In the genomic region with DNA sequence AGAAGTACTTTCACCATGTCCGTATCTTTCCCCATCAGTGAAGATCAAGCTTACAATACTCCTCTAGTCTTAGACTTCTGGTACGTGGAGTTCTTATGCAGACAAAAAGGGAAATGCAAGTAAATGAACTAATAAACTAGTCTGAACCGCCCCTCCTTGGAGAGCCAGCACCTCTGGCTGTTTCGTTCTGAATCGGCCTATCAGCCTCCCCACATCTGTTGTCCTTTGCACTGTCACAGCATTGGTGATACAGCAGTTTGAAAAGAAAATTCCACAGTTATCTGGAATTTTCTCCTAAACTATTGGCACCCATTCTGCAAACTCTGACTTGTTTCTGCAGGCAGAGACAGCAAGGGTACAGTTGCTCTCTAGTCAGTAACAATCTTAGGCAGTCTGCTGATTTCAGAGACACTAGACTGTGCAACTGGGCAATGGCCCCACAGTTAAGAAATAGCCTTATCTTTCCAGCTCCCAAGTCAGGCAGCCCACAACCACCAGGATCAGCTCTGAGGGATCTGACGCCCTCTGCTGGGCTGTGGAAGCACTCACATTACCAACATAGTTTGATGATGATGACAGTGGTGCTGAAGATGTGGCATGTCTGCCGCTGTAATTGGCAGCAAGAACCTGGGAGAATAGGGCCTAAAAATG, we compare ENCODE assay signal across 8 mouse cellular contexts.
DNase-seq lines count a peak whose midpoint lies in the region; ATAC-seq and TF ChIP-seq lines count a peak whose summit lies in the region.

No protein-coding gene starts in this region.

- no peaks in the 10 kb centered on the region for H3K27me3 ChIP-seq in midbrain, postnatal 0 days (ENCODE audit: insufficient read depth, low read length)
- no peaks in the 10 kb centered on the region for H3K27me3 ChIP-seq in midbrain, embryonic 16.5 days (ENCODE audit: control insufficient read depth, insufficient read depth, low read depth, low read length)
- no peaks in the 10 kb centered on the region; the same call in 1 of the 2 replicates for H3K27me3 ChIP-seq in liver, embryonic 12.5 days (replicated peaks)

- H3K4me3 ChIP-seq in midbrain, postnatal 0 days (ENCODE audit: low read depth, low read length) = no peak overlapping the region
- H3K4me3 ChIP-seq in midbrain, embryonic 16.5 days (ENCODE audit: low read depth, low read length) = no peak overlapping the region
- no peak overlapping the region for H3K4me3 ChIP-seq in liver, embryonic 12.5 days

- no peaks in the 10 kb centered on the region for H3K4me1 ChIP-seq in midbrain, postnatal 0 days (ENCODE audit: insufficient read depth, low read length)
- H3K4me1 ChIP-seq in midbrain, embryonic 16.5 days (ENCODE audit: control insufficient read depth, insufficient read depth, low read length) = no peaks in the 10 kb centered on the region
- peaks cover 38% of the 10 kb centered on the region for H3K4me1 ChIP-seq in liver, embryonic 12.5 days

- H3K9ac ChIP-seq in midbrain, postnatal 0 days (replicated peaks; ENCODE audit: low read length, poor library complexity, severe bottlenecking) = no peak overlapping the region
- no peak overlapping the region for H3K9ac ChIP-seq in midbrain, embryonic 16.5 days (ENCODE audit: low read depth, low read length)
- H3K9ac ChIP-seq in liver, embryonic 12.5 days = no peak overlapping the region

- WGBS in midbrain, postnatal 0 days = 76% methylated on average over 7 of the region's 7 CpGs
- WGBS in midbrain, embryonic 16.5 days = 73% methylated on average over 7 of the region's 7 CpGs
- WGBS in liver, embryonic 12.5 days (ENCODE audit: insufficient replicate concordance) = 50% methylated on average over 7 of the region's 7 CpGs

- ATAC-seq in midbrain, postnatal 0 days (ENCODE audit: low FRiP score) = no peak
- ATAC-seq in midbrain, embryonic 16.5 days = no peak
- ATAC-seq in granulocyte monocyte progenitor cell, adult 5-6 weeks (replicated peaks; ENCODE audit: poor library complexity, severe bottlenecking) = peak; percentile 78
- peak; percentile 70 for ATAC-seq in liver, embryonic 12.5 days
- ATAC-seq in activated CD4-positive, CD25-positive, alpha-beta regulatory T cell, adult 4 months = no peak

- H3K27ac ChIP-seq in midbrain, postnatal 0 days (ENCODE audit: low read depth, low read length) = no peak overlapping the region
- no peak overlapping the region for H3K27ac ChIP-seq in midbrain, embryonic 16.5 days (ENCODE audit: low read length)
- peak overlapping the region; percentile 22; the same call in 1 of the 2 replicates for H3K27ac ChIP-seq in liver, embryonic 12.5 days

- H3K9me3 ChIP-seq in midbrain, postnatal 0 days (ENCODE audit: low read length) = no peaks in the 10 kb centered on the region
- no peaks in the 10 kb centered on the region for H3K9me3 ChIP-seq in midbrain, embryonic 16.5 days (replicated peaks; ENCODE audit: control insufficient read depth, low read length, poor library complexity, severe bottlenecking)
- H3K9me3 ChIP-seq in liver, embryonic 12.5 days (replicated peaks) = no peaks in the 10 kb centered on the region

- TF ChIP-seq CTCF in midbrain, postnatal 0 days (IDR thresholded peaks at IDR 0.05) = peak; percentile 79

- no peaks in the 10 kb centered on the region for H3K36me3 ChIP-seq in midbrain, postnatal 0 days (ENCODE audit: insufficient read depth, low read length)
- H3K36me3 ChIP-seq in midbrain, embryonic 16.5 days (ENCODE audit: control insufficient read depth, insufficient read depth, low read length) = no peaks in the 10 kb centered on the region
- H3K36me3 ChIP-seq in liver, embryonic 12.5 days = no peaks in the 10 kb centered on the region

- no peak overlapping the region for H3K4me2 ChIP-seq in midbrain, postnatal 0 days (ENCODE audit: low read depth, low read length, poor library complexity, severe bottlenecking)
- no peak overlapping the region for H3K4me2 ChIP-seq in midbrain, embryonic 16.5 days (ENCODE audit: low read length)
- peak overlapping the region; percentile 13; the same call in 1 of the 2 replicates for H3K4me2 ChIP-seq in liver, embryonic 12.5 days

- peak; percentile 68 for DNase-seq in midbrain, postnatal 0 days (ENCODE audit: low spot score)
- peak; percentile 50 for DNase-seq in WW6 (ENCODE audit: low read depth, low spot score)
- peak; percentile 36 for DNase-seq in cerebellum, adult 9-11 months
- DNase-seq in right cerebral cortex, postnatal 14 days = peak; percentile 57

Comparison
In these comparisons a context has a peak if more than half of its experiments do, and no peak if none do; other contexts are left out.
1. ATAC-seq: peak in granulocyte monocyte progenitor cell, adult 5-6 weeks (single experiment) and liver, embryonic 12.5 days (single experiment); none in midbrain, postnatal 0 days (single experiment), midbrain, embryonic 16.5 days (single experiment) and activated CD4-positive, CD25-positive, alpha-beta regulatory T cell, adult 4 months (single experiment).
2. Peak in every context shown above with its lines, with median percentiles within 50 percentile points of each other: DNase-seq.